Mouse (Mus musculus) midbrain, embryonic 14.5 days (tissue): ENCODE measurements around the gene Megf11. TPM values are rescaled to one million over a fixed set of nuclear protein-coding genes. Genes with fewer than 3 reads are reported as not detected.

Experiments used
- ATAC-seq: fragments of 200-750 bp; cut with Nextera tagmentation; 2 replicates; pipeline ENCODE4 v1.8.0; 2017; ENCODE audit warnings: moderate number of reproducible peaks, moderate library complexity; ENCODE audit not compliant: low FRiP score, low TSS enrichment
- DNase-seq: peaks from one replicate; pipeline ENCODE4 v3.0.0-alpha.2; 2015
- H3K27ac ChIP-seq: fragments of 300-500 bp; sonication (generic); replicated peaks from 2 replicates; pipeline ENCODE4 v1.5.1; 2014; ENCODE audit warnings: mild to moderate bottlenecking, low read depth, low read length, moderate library complexity
- H3K27me3 ChIP-seq: fragments of 300-500 bp; sonication (generic); 2 replicates; pipeline ENCODE4 v1.6.1; 2014; ENCODE audit warnings: low read length, control low read depth, mixed read lengths; ENCODE audit not compliant: control insufficient read depth, insufficient read depth
- H3K36me3 ChIP-seq: fragments of 300-500 bp; sonication (generic); 2 replicates; pipeline ENCODE4 v1.6.1; 2014; ENCODE audit warnings: low read length, control low read depth; ENCODE audit not compliant: control insufficient read depth, insufficient read depth
- H3K4me1 ChIP-seq: fragments of 300-500 bp; sonication (generic); 2 replicates; pipeline ENCODE4 v1.6.1; 2014; ENCODE audit warnings: mild to moderate bottlenecking, antibody characterized with exemption, low read length, control low read depth; ENCODE audit not compliant: control insufficient read depth, insufficient read depth
- H3K4me2 ChIP-seq: fragments of 300-500 bp; sonication (generic); 2 replicates; pipeline ENCODE4 v1.6.1; 2014; ENCODE audit warnings: mild to moderate bottlenecking, low read length, moderate library complexity
- H3K4me3 ChIP-seq: fragments of 300-500 bp; sonication (generic); replicated peaks from 2 replicates; pipeline ENCODE4 v1.5.1; 2014; ENCODE audit warnings: low read depth, low read length
- H3K9ac ChIP-seq: fragments of 300-500 bp; sonication (generic); replicated peaks from 2 replicates; pipeline ENCODE4 v1.6.1; 2014; ENCODE audit warnings: mild to moderate bottlenecking, low read length, moderate library complexity
- H3K9me3 ChIP-seq: fragments of 300-500 bp; sonication (generic); 2 replicates; pipeline ENCODE4 v1.6.1; 2016; ENCODE audit warnings: low read length, control low read depth, mixed read lengths; ENCODE audit not compliant: control insufficient read depth
- WGBS: fragments of 180-500 bp; shearing (Covaris S2); extraction: QIAGEN DNeasy Blood & Tissue Kit; methylation state at CpG from one replicate; pipeline ENCODE4 v1.1.7; 2014; 5-methylcytosine and 5-hydroxymethylcytosine counted together
- polyA plus RNA-seq: library from polyadenylated mRNA; unstranded; fragments of >200 nt; fragmentation: Nextera tagmentation; extraction: Ambion mirVana; gene quantifications from 2 replicates; pipeline ENCODE4 v1.2.1, GENCODE M21; 2014

Gene Megf11
- polyA plus RNA-seq, 1 experiment from 2014 or later: 18.6 TPM

- WGBS: 3% methylated on average over 7 of the region's 7 CpGs
- Histone ChIP-seq H3K9ac (no peak overlapping the region), H3K4me1 (0 out of 2 replicates have a peak, but pooled peaks cover 3% of the 10 kb centered on the region), H3K27me3 (no peaks in the 10 kb centered on the region), H3K4me2 (no peak overlapping the region), H3K27ac (no peak overlapping the region), H3K9me3 (no peaks in the 10 kb centered on the region), H3K36me3 (peaks cover 11% of the 10 kb centered on the region; the same call in 1 of the 2 replicates), H3K4me3 (no peak overlapping the region)
- ATAC-seq (peak; percentile 72; the same call in 1 of the 2 replicates), DNase-seq (peak; percentile 86)
Observed at GRCm38 (mm10) chr9:64691176-64691575, 305.8 kb downstream of the Megf11 start.

- DNase-seq (no peak), ATAC-seq (no peak)
- no peak overlapping the region for H3K27ac ChIP-seq
- H3K9me3 ChIP-seq: no peaks in the 10 kb centered on the region
- H3K4me2 ChIP-seq: no peak overlapping the region
- H3K4me1 ChIP-seq: no peaks in the 10 kb centered on the region
- no peak overlapping the region for H3K9ac ChIP-seq
- WGBS: 78% methylated on average over 2 of the region's 2 CpGs
- no peaks in the 10 kb centered on the region for H3K27me3 ChIP-seq
- H3K4me3 ChIP-seq: no peak overlapping the region
- H3K36me3 ChIP-seq: peaks cover 13% of the 10 kb centered on the region; the same call in 1 of the 2 replicates
Observed at GRCm38 (mm10) chr9:64693094-64693493, 307.7 kb downstream of the Megf11 start.

- Histone ChIP-seq H3K36me3 (peaks cover 17% of the 10 kb centered on the region; the same call in 1 of the 2 replicates), H3K4me3 (no peak overlapping the region), H3K9me3 (no peaks in the 10 kb centered on the region), H3K27me3 (no peaks in the 10 kb centered on the region), H3K4me1 (no peaks in the 10 kb centered on the region), H3K9ac (no peak overlapping the region), H3K4me2 (no peak overlapping the region), H3K27ac (no peak overlapping the region)
- ATAC-seq (no peak), DNase-seq (no peak)
- WGBS: 95% methylated on average over 1 of the region's 1 CpGs
Observed at GRCm38 (mm10) chr9:64695266-64695665, 309.8 kb downstream of the Megf11 start.

GRCm38 (mm10) chr9:64696404-64696803 is 311.0 kb downstream of the Megf11 start:
- Histone ChIP-seq H3K27ac (no peak overlapping the region), H3K27me3 (no peaks in the 10 kb centered on the region), H3K36me3 (peaks cover 19% of the 10 kb centered on the region; the same call in 1 of the 2 replicates), H3K9ac (no peak overlapping the region), H3K4me3 (no peak overlapping the region), H3K4me2 (no peak overlapping the region), H3K9me3 (no peaks in the 10 kb centered on the region), H3K4me1 (no peaks in the 10 kb centered on the region)
- ATAC-seq: no peak
- 94% methylated on average over 4 of the region's 4 CpGs for WGBS
- no peak for DNase-seq

GRCm38 (mm10) chr9:64697006-64697405 is 311.6 kb downstream of the Megf11 start:
- Histone ChIP-seq H3K9ac (no peak overlapping the region), H3K4me3 (no peak overlapping the region), H3K9me3 (no peaks in the 10 kb centered on the region), H3K36me3 (peaks cover 20% of the 10 kb centered on the region; the same call in 1 of the 2 replicates), H3K4me2 (no peak overlapping the region), H3K27me3 (no peaks in the 10 kb centered on the region), H3K4me1 (no peaks in the 10 kb centered on the region), H3K27ac (no peak overlapping the region)
- no peak for DNase-seq
- 61% methylated on average over 1 of the region's 1 CpGs for WGBS
- ATAC-seq: no peak

DNA sequence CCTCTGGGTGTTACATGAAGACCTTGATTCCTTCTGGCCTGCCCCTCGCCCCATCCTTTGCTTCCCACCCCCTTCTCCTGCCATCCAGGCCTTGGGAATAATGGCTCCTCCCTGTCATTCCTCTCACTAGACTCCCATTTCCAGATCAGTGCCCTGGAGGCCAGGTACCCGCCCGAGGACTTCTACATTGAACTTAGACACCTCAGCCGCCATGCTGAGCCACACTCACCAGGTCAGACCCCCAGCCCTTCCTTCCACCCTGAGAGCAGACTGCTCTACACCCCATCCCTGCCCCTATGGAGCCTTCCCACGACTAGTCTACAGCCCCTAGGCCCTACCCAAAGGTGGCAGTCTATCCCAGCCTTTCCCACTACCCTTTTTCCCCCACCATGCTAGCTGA is 312.3 kb downstream of the Megf11 start:
- 93% methylated on average over 5 of the region's 5 CpGs for WGBS

GRCm38 (mm10) chr9:64698586-64698985 is 313.2 kb downstream of the Megf11 start:
- 97% methylated on average over 1 of the region's 1 CpGs for WGBS
- ATAC-seq (no peak), DNase-seq (no peak)
- H3K4me1 ChIP-seq: no peaks in the 10 kb centered on the region
- no peak overlapping the region for H3K27ac ChIP-seq
- H3K4me3 ChIP-seq: no peak overlapping the region
- no peak overlapping the region for H3K9ac ChIP-seq
- no peaks in the 10 kb centered on the region for H3K27me3 ChIP-seq
- H3K4me2 ChIP-seq: no peak overlapping the region
- no peaks in the 10 kb centered on the region for H3K9me3 ChIP-seq
- peaks cover 20% of the 10 kb centered on the region; the same call in 1 of the 2 replicates for H3K36me3 ChIP-seq

More for the DNA sequence above, 312.3 kb downstream of the Megf11 start:
- no peak overlapping the region for H3K4me2 ChIP-seq
- H3K27ac ChIP-seq: no peak overlapping the region
- peaks cover 20% of the 10 kb centered on the region; the same call in 1 of the 2 replicates for H3K36me3 ChIP-seq
- H3K9me3 ChIP-seq: no peaks in the 10 kb centered on the region
- no peak for DNase-seq
- no peaks in the 10 kb centered on the region for H3K27me3 ChIP-seq
- no peak overlapping the region for H3K4me3 ChIP-seq
- no peaks in the 10 kb centered on the region for H3K4me1 ChIP-seq
- no peak overlapping the region for H3K9ac ChIP-seq
- ATAC-seq: no peak

GRCm38 (mm10) chr9:64700451-64701311 is 315.3 kb downstream of the Megf11 start:
- ATAC-seq: no peak
- no peaks in the 10 kb centered on the region for H3K9me3 ChIP-seq
- H3K9ac ChIP-seq: no peak overlapping the region
- peaks cover 16% of the 10 kb centered on the region for H3K36me3 ChIP-seq
- no peak overlapping the region for H3K4me3 ChIP-seq
- 84% methylated on average over 4 of the region's 4 CpGs for WGBS
- no peak overlapping the region for H3K4me2 ChIP-seq
- H3K27ac ChIP-seq: no peak overlapping the region
- no peak for DNase-seq
- H3K27me3 ChIP-seq: no peaks in the 10 kb centered on the region
- no peaks in the 10 kb centered on the region for H3K4me1 ChIP-seq

DNA sequence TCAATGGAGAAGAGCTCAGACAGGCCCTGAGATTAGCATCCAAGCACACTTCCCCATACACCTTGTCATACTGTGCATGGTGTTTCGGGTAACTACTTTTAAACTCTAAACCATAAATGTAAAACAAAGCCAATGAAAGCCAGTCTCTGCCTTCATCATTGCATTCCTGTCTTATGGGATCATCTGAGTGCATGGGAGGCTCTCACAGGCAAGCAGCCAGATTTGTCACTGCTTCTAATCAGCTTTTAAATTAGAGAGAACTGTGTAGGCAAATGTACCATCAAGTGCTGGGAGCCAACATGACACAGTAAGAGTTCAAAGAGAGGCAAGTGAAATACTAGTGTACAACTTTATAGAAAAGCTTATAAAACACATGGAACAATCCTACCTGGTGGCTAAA is 316.2 kb downstream of the Megf11 start:
- Histone ChIP-seq H3K4me3 (no peak overlapping the region), H3K27me3 (no peaks in the 10 kb centered on the region), H3K4me1 (no peaks in the 10 kb centered on the region), H3K4me2 (no peak overlapping the region), H3K27ac (no peak overlapping the region), H3K9ac (no peak overlapping the region), H3K36me3 (peaks cover 16% of the 10 kb centered on the region), H3K9me3 (no peaks in the 10 kb centered on the region)
- DNase-seq (no peak), ATAC-seq (no peak)
- 95% methylated on average over 1 of the region's 1 CpGs for WGBS
